Mouse (Mus musculus) liver, embryonic 12.5 days (tissue): ENCODE results near the gene Samd10. TPM values are rescaled to one million over a fixed set of nuclear protein-coding genes. Genes with fewer than 3 reads are reported as not detected.

Experiments
- microRNA-seq: library from miRNA; unstranded; fragments of <30 nt; microRNA quantifications from one replicate; pipeline ENCODE4, GENCODE M21; 2017
- polyA plus RNA-seq: library from polyadenylated mRNA; unstranded; fragments of >200 nt; fragmentation: Nextera tagmentation; extraction: Ambion mirVana; gene quantifications from 2 replicates; pipeline ENCODE4 v1.2.1, GENCODE M21; 2016

Samd10 gene
- polyA plus RNA-seq, 1 experiment from 2014 or later: 3.0 TPM

Small RNA genes lying within 50 kb of the gene (microRNA-seq; reads per million reads assigned to microRNA genes)
- not detected for gene Mir7006

Other genes starting within 250 kb of the Samd10 start
- 22.6 and 23.9 TPM in 2 replicates for gene Zgpat, start 234.3 kb downstream of the Samd10 start, polyA plus RNA-seq
- gene Arfrp1, start 233.8 kb downstream of the Samd10 start, polyA plus RNA-seq: 34.4 and 36.7 TPM in 2 replicates
- 10.3 and 12.1 TPM in 2 replicates for gene Lime1, start 219.1 kb downstream of the Samd10 start, polyA plus RNA-seq
- 15.5 and 16.9 TPM in 2 replicates for gene Zbtb46, start 139.8 kb downstream of the Samd10 start, polyA plus RNA-seq
- gene Abhd16b, start 106.0 kb downstream of the Samd10 start, polyA plus RNA-seq: 0.12 TPM in 1 of 2 replicates, not detected in the other
- gene Tpd52l2, start 102.1 kb downstream of the Samd10 start, polyA plus RNA-seq: 93.4 and 95.8 TPM in 2 replicates
- 43.6 and 45.0 TPM in 2 replicates for gene Dnajc5, start 78.7 kb downstream of the Samd10 start, polyA plus RNA-seq
- 30.7 and 32.7 TPM in 2 replicates for gene Uckl1, start 14.3 kb downstream of the Samd10 start, polyA plus RNA-seq
- gene Prpf6, start 7.3 kb downstream of the Samd10 start, polyA plus RNA-seq: 45.6 and 48.2 TPM in 2 replicates
- 22.2 and 23.4 TPM in 2 replicates for gene Zfp512b, start 6.4 kb downstream of the Samd10 start, polyA plus RNA-seq
- not detected in 2 replicates for gene Gm29797, start 57.8 kb upstream of the Samd10 start, polyA plus RNA-seq
- 9.4 and 10.4 TPM in 2 replicates for gene Sox18, start 72.4 kb upstream of the Samd10 start, polyA plus RNA-seq
- gene Tcea2, start 81.1 kb upstream of the Samd10 start, polyA plus RNA-seq: 4.6 and 4.7 TPM in 2 replicates
- 24.0 and 26.9 TPM in 2 replicates for gene Rgs19, start 94.8 kb upstream of the Samd10 start, polyA plus RNA-seq
- not detected in 2 replicates for gene Lkaaear1, start 99.2 kb upstream of the Samd10 start, polyA plus RNA-seq
- 0.89 and 0.94 TPM in 2 replicates for gene Oprl1, start 115.8 kb upstream of the Samd10 start, polyA plus RNA-seq
- gene Myt1, start 164.1 kb upstream of the Samd10 start, polyA plus RNA-seq: 0.07 TPM in 1 of 2 replicates, not detected in the other
- 18.2 TPM in 2 replicates for gene Pcmtd2, start 238.6 kb upstream of the Samd10 start, polyA plus RNA-seq